Mouse (Mus musculus) embryo, embryonic 10 days (tissue): ENCODE data around the gene Exoc2.

ENCODE experiments used
- DNase-seq: peaks from one replicate; pipeline ENCODE4 v3.0.0-alpha.2; 2015; ENCODE audit warnings: low spot score

Gene Exoc2

DNA sequence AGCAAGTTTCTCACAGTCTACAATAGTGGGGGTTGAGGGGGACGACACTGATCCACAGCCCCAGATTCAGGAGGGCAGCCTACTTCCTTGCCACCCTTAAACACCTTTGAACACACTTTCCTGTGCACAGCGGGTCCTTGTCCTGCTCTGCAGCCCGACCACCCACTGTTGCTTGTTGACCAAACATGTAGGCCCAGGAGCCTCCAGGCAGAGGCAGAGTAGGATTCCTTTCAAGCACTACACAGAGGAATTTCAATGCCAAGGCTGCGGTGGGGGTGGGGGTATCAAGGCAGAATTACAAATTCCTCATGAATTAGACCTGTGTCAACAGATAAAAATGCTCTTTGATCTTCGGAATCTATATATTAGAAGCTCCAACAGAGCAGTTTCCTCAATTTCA is 82.7 kb downstream of the Exoc2 start:
- DNase-seq: no peak

DNA sequence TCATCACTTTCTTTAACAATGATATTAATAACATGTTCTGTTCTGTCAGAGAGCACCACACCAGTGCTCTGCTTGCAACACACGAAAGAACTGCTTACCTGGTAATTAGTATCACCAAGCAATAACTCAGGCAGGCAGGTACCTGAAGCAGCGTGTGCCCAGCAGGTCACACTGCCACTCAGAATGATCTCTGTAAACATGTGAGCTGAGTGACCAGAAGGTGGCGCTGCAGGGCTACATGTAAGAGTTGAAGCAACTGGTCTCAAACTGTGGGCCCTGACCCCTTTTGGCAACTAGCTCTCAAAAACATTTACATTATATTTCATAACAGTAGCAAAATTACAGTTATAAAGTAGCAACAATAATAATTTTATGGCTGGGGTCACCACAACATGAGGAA is 85.4 kb downstream of the Exoc2 start:
- peak; percentile 95 for DNase-seq

DNA sequence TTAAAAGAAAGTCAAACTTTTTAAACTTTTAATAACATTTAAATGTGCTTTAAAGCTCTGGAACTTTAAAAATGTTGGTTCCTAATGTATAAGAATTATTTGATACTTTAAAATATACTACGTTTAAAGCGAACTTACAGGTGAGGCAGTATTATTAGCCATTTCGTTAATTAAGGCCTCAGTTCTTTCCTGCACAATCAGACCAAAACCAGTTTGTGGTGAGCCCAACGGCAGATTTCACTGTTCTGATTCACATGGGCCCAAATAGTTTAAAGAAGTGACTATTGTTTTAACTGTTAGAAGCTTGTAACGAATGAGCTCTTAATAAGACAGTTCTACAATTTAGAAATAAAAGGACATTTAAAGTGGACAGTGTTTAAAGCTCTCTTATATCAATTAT is 93.6 kb downstream of the Exoc2 start:
- no peak for DNase-seq

DNA sequence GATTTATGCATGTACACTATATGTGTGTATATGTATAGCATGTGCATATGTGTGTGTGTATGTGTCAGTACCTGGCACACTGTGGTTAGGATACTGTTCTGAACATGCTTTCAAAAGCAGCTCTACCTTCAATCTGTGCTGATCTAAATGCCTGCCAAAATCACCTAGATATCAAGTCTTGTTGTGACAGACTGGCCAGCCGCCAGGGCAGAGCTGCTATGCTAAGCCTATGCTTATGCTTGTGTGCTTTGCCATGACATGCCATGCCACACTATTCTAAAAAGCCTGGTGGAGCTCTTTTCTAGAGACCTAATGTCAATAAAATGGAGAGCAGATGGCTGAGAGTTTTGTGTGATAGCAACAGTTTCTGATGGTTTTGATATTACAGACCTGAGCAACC is 94.0 kb downstream of the Exoc2 start:
- no peak for DNase-seq

DNA sequence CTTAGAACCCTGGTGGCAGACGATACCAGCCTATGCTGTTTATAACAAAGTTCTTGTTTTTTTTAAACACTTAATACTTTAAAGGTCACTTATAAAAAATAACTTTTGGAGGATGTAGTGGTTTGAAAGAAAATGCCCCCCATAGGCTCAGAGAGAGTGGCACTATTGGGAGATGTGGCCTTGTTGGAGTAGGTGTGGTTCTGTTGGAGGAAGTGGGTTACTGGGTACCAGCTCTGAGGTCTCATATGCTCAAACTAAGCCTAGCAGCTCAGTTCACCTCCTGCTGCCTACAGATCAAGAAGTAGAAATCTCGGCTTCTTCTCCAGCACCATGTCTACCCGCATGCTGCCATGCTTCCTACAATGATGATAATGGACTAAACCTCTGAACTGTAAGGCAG is 98.1 kb downstream of the Exoc2 start:
- no peak for DNase-seq

DNA sequence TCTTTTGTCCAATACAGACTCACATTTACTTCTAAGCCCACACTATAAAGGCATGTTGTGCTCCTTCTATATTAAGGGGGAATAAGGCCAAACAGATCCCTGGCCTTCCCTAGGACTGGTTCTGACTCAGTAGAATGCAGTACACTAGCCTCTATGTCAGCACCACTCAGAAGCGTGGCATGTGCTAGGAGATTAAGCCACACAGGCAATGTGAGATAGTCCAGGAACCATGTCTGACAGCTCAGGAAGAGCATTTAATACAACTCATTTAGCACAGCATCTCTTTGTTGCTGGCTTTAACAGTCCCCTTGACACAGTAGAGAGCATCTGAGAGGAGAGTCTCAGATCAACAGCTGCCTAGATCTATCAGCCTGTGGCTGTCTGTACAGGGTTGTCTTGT is 100.4 kb downstream of the Exoc2 start:
- DNase-seq: no peak

DNA sequence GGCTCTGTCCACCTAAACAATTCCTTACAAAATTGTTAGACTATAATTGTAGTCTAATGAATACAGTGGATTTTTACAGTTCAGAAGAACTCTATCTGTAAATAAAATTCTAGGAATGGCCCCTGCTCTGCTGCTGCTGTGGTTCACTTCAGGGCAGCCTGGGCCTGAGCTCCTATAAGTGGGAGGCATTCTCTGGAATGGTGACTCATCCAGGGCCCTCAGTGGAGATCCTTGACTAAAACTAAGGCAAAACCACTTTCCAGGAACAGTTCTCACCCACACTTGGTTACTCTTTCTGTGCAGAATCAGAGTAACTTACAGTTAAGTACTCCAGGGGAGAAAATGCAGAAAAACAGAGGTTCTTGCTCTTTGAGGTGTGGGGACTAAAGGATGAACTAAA is 108.4 kb downstream of the Exoc2 start:
- DNase-seq: no peak

DNA sequence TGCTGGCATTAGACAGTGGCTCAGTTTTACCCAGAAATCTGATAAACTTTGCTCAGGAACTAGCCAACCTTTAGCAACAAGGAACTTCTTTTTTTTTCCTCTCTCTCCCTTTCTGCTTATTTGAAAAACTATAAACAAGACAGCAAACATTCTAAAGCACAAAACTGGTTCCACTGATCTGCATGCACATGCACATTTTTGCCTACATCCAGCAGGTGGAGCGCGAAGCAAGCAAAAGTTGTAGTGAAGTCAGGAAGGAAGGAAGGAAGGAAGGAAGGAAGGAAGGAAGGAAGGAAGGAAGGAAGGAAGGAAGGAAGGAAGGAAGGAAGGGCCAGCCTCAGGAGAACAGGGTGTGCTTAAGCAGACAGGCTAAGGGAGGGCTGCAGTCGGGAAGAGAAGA is 109.9 kb downstream of the Exoc2 start:
- DNase-seq: no peak

DNA sequence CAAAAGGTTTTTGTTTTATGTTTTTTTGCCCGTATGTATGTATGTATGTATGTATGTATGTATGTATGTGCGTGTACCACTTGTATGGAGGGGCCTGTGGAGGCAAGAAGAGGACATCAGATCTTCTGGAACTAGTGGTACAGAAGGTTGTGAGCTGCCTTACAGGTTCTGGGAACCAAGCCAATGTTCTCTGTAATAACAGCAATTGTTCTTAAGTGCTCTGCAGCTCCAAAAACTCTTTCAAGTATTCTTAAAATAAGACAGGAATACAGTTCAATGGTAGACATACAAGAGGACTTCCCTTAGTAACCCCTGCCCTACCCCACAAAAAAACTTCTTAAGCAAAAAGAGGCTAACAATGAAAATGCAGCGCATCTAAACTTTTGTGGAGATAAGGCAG is 115.5 kb downstream of the Exoc2 start:
- DNase-seq: no peak

DNA sequence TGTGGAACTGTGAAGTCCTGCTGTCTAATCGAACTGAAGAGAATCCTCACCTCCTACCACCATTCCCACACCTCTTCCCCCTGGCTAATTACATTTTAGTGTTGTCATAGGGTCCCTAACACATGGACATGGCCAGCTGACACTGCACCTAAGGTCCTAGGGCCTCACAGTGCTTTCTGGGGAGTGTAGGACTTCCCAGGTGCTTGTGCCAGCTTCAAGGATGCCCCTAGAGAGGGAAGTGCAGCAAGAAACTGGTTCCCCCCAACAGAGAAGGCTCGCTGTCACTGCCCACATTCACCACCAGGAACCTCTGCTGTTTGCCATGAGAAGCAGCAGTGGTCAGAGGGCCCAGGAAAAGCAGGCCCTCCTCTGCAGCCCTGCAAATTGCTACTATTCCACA is 123.2 kb downstream of the Exoc2 start:
- no peak for DNase-seq

DNA sequence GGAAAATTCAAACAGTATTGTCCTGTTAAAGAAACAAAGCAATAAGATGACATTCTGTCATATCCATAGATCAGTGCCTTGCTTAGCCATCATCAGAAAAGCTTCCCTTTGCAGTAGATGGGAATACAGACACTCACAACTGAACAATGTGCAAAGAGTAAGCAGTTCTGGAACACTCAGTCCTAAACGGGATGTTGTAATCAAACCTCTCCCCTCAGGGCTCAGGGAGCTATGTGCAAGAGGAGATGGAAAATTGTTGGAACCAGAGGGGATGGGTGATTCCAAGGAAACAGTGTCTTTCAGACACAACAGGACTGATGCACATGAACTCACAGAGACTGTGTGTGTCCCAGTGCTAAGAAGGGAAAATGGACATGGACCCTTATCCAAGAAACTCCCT is 125.9 kb downstream of the Exoc2 start:
- DNase-seq: no peak

DNA sequence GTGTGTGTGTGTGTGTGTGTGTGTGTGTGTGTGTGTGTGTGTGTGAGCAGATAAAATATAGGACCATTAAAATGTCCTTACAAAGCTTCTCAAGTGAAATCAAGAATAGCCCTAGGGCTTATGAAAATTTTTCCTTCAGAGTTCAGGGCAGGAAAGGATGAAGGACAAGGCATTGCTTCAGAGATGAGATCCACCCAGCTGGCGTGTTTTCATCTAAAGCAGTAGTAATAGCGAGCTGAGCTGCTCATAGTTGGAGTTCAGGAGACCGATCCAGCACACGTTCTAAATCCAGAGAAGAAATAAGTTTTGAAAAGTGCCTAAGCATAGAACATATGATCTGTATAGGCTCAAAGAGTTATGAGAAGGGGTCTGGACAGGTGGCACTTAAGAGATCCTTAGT is 127.4 kb downstream of the Exoc2 start:
- DNase-seq: no peak

DNA sequence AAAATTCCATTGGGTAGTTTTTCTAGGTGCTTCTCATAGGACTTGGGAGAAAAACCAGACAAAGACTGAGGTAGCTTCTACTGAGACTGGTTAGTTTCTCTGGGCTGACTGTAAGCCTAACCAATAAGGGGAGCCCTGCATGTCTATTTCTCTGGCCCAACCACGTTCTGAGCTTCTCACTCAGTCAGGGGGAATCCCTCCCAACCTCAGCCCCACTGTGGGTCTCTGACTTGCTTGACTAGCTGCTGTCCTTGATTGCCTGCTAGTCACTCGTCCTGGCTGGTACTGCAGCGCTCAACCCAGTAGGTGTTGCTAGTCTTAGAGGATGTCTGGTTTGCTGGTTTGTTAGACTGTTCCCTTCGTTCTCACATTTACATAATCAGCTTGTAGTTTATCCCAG is 130.8 kb downstream of the Exoc2 start:
- DNase-seq: no peak

DNA sequence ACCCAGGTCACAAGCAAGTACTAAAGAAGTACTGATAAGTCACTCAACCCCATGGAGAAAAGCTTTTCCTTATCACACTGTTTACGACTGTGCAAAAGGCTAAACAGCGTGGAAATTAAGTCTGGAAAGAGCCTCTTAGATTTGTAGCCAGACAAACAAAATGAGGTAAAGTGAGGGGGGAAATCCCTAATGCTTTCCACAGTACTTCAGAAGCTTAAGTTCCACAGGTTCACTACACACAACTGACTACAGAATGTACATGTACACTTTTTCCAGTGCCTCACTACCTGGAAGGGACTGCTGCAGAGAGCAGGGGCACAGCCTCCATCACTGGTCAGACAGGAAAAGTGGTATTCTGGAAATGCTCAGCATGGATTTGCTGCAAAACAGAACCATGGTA is 132.1 kb downstream of the Exoc2 start:
- no peak for DNase-seq

DNA sequence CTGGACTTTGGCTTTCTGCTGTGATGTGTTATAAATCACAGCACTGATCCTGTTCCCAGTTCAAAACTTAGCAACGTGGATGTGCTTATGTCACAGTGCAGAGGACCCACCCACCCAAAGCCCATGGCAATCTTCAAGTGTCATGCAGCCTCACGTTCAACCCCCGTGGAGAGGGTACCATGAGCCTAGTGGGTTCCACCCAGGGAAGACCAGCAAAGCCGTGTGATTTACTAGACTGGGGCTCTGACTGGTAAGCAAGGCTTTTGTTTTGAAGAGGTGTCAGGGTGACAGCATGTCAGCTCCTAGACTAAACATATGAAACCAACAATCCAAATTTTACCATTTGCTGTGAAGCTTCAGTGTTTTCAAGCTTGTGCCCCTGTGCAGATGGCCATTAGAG is 132.6 kb downstream of the Exoc2 start:
- DNase-seq: no peak

DNA sequence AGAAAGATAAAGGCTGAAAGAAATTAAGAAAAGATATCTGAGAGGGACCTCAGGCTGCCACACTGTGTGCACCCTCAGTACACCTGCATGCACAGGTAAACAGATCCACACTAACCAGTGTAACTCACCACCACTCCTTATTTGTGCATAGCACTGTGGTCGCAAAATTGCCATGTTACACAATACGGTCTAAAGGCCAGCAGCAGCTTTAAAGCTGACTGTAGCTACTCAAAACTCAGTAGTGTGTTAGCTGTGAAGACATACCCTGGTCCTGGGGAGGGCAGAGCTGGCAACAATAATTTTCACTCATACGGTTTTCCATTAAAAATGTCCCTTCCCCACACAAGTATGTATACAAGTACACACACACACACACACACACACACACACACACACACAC is 133.2 kb downstream of the Exoc2 start:
- DNase-seq: no peak

DNA sequence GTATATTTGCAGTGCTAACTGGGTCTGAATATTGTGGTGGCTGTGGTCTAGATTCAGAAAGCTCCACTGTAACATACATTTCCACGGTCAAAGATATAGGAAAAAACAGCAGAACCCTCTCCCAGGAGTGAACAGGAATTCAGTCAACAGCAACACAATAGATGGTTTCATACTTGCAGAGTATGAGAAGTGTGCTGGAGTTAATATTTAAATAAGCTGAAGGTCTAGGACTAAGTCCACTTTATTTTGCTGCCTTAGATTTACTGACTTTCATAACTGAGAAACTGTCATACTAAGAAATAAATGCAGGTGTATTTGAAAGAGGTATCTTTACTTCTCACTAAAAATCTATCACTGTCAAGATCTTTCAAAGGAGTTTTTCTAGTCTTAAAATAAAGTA is 137.6 kb downstream of the Exoc2 start:
- no peak for DNase-seq

DNA sequence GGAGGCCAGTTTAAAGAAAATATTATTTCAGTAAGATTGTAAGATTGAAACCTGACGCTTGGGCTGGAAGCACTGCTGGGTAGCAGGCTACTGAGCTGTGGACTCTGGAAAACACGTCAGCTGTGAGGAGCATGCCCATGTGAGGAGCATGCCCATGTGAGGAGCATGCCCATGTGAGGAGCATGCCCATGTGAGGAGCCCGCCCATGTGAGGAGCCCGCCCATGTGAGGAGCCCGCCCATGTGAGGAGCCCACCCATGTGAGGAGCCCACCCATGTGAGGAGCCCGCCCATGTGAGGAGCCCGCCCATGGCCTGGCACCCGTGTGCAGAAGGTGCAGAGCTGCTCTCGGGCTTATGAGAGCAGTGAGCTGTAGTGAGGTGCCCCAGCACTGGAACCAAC is 139.0 kb downstream of the Exoc2 start:
- no peak for DNase-seq

DNA sequence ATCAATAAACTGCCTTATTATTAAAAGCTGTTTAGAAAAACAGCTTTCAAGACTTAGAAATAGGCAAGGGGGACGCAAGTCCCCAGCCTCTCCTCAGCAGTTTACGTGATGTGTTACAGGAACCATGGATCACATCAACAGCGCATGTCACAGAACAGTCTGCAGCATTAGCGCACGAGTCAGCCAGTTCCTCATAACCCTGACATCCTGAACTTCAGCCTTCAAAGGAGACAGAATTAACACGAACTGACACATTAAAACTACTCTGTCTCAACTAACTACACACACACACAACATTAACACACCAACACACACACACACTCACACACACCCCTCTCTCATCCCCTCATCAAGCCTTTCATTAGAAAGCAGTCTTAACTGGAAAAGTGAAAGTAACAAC is 139.5 kb downstream of the Exoc2 start:
- no peak for DNase-seq

DNA sequence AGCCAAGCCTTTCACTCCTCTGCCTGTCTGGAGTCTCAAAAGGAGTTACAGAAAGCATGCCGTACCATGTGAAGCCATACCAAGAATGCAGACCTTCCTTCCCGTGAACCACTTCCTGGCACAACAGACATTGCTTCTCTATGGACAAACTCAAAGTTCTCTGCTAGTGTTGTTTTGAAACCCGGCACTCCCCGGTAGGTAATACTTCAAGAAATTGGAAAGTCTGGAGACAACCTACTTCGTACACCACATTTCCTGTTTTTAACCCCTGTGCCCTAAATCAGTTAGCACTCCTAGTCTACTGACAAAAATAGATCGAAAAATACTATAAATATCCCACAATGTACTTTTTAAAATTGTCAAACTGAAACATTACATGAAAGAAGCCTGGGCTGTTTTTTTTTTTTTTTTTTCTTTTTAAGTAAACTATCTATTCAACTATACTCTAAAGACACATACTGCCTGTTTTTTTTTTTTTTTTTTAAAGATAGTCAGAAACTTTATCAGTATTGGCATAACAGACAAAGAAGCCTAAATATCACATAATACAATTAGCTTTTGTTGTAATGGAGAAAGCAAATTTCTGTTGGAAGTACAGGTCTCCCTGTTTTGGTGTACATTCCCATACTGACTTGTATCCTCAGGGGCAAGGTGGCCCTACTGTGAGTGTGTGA is 140.3 kb downstream of the Exoc2 start:
- no peak for DNase-seq

DNA sequence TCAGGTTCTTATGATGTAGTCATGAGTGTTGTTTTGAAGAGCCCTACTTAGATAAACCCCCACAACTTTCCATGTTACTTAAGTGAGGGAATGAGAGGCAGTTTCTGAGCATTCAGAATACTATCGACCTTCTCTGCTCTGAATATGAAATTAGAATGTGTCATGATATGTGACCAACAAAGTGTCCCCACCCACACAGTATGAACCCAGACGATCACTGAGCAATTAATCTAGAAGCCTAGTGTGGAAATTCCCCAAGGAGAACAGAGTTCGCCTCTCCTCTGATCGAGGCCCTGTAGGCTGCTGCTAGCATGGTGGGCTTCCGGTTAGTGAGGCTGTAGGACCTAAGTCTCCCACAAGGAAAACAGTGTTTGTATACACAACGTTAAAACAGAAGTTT is 142.5 kb downstream of the Exoc2 start:
- DNase-seq: no peak

DNA sequence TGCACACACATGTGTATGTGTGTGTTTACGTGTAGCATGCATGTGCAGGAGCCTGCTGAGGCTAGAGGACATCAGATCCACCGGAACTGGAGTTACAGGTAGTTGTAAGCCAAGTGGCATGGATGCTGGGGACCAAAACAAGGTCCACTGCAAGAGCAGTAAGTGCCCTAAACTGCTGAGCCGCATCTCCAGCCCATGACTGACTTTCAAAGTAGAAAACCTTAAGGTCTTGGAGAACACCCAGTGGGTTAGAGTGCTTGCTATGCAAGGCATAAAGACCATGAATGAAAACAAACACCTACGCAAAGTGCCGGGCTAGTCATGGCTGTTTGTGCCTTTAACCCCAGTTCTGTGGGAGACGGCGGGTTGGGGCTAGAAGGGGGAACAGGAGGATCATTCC is 147.4 kb downstream of the Exoc2 start:
- DNase-seq: no peak

DNA sequence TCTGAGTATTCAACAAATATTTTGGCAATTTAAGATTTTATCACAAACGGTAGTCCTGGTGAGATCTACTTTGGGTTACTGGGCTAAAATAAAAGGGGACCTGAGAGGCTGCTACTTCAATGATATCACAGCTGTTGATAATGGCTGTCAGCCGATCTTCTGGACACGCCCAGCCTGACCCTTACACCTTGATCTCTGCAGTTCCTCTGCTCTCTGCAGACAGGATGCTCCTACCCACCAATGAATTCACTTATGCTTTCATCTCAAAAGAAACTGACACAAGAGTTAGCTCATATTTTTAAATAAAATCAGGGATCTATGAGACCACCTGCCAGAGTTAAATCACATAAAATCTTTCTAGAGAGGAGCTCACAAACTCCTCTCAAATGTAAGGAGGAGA is 149.0 kb downstream of the Exoc2 start:
- no peak for DNase-seq

DNA sequence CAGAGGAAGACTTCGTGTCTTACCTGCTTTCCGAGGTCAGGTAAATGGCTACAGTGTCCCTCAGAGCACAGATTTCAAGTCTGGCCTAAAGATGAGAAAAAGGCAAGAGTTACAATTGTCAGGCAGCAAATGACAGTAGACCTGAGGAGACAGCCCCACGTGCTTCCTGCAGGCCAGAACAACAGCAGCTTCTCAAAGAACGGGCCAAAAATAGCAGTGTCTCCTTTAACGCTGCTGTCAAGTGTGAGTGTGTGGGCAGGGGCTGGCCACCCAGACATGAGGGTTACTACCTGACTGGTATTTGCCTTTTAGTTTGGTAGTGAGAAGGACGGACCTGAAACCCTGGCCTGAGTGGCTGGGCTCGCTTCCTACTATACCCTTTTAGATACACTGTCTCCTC is 153.3 kb downstream of the Exoc2 start:
- no peak for DNase-seq

DNA sequence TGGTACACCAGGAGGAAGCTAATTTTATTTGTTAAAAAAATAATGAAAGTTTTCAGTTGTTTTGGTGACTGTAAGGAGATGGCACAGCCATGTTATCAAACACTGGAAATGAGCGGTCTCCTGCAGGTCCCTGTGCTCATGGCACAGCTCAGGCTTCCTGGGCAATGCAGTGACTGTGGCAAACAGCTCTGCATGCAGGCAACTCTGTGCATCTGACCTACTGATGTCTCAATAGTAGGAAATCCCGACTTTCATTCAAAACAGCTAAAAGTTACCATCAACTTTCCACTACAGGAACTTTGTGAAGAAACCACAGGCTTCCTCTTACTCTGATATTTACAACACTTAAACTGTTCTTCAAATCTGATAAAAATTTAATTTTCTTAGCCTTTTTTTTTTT is 154.0 kb downstream of the Exoc2 start:
- DNase-seq: no peak
